Mouse (Mus musculus) erythroblast, embryonic 14.5 days (primary cell): ENCODE results near the gene Ptprg.

Experiments used
- GATA1 ChIP-seq: IDR thresholded peaks from 2 replicates; pipeline ENCODE4 v1.6.1; 2012; ENCODE audit warnings: low read length, inconsistent platforms, mixed read lengths
- TAL1 ChIP-seq: IDR thresholded peaks from 3 replicates; pipeline ENCODE4 v1.6.1; 2012; ENCODE audit warnings: low read length, inconsistent platforms, mixed read lengths

- no peak for TF ChIP-seq TAL1
- TF ChIP-seq GATA1: no peak
Measured at GRCm38 (mm10) chr14:11577910-11578309, 24.6 kb downstream of the Ptprg start.
